Mouse (Mus musculus) adrenal gland, postnatal 25 days (tissue): ENCODE data around the gene Rpl13a. TPM values are rescaled to one million over a fixed set of nuclear protein-coding genes. Genes with fewer than 3 reads are reported as not detected.
"Not testable (repeated sequence)": the region's sequence is repeated elsewhere in the genome, so short reads cannot be mapped to it uniquely, and the experiment has no call there.

Experiments used
- DNase-seq: peaks from one replicate; pipeline ENCODE4 v3.0.0; 2021; ENCODE audit warnings: mixed read lengths
- long read RNA-seq: library from polyadenylated mRNA; stranded (forward); transcript quantifications from one replicate; pipeline ENCODE4 v2.0.0, GENCODE M21; 2021
- total RNA-seq: library from RNA; stranded (reverse); gene quantifications from 2 replicates; pipeline ENCODE4 v1.2.3, GENCODE M21; 2021

Gene Rpl13a
- total RNA-seq = 1,469 and 1,540 TPM in 2 replicates
- long read RNA-seq, transcript Rpl13a-201 (8 exons, 1,047 nt) = major isoform, 313 of 349 reads
- long read RNA-seq, transcript Rpl13a-213 (4 exons, 464 nt) = minor isoform, 10 of 349 reads
- long read RNA-seq, transcript Rpl13a-203 (8 exons, 734 nt) = minor isoform, 15 of 349 reads
- long read RNA-seq, partial matches to known transcripts = 4 of 349 reads
- long read RNA-seq, other reads (novel, unspliced or antisense) = 6 of 349 reads

DNA sequence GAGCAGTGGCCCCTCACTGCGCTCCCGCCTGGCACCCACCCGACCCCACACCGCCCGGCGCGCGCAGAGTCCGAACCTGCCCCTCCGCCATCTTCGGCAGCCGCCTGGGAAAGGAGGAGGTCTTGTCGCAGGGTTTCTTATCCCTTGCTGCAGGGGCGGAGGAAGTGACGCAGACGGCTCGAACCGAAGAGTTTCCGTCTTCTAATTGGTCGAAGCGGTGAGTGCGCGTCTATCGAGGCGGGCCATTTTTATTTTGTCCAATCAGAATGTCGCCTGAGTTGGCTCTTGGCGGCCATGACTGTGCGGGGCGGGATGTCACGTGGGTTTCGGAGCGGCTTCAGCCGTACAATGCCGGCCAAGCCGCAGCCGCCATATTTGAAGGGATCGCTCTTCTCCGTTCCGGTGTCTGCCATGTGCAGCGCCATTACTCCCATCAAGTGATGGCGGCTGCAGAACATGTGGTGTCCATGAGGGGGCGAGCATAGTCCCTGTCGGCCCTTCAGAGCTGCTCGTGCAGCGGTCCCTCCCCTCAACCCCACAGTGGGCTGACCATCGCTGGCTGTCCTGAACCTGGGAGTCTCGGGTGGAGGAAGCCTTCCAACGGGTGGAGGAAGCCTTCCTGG is at the start of gene Rpl13a:
TSS of gene Rpl13a (minus strand) at position 138 of the 623 bp plus-strand sequence.
- peak; percentile 94 for DNase-seq

DNA sequence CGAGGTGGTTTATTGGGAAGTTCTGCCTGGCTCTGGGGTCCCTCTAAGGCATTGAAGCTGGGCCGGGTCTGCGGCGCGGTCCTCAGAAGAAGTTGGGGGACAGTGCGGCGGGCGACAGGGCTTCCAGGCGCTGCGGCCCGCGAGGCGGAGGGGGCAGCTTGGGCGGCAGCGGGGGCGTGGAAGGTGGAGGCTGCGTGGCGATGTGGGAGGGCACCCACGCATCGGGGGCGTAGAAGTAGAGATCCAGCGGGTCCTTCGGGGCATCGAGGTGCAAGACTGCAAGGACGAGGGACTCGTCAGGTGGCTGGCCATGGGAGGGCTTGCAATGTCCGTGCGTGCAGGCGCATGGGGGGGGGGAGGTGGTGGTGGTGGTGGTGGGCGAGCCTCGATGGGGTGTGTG is 47.8 kb upstream of the Rpl13a start:
- DNase-seq = no peak

DNA sequence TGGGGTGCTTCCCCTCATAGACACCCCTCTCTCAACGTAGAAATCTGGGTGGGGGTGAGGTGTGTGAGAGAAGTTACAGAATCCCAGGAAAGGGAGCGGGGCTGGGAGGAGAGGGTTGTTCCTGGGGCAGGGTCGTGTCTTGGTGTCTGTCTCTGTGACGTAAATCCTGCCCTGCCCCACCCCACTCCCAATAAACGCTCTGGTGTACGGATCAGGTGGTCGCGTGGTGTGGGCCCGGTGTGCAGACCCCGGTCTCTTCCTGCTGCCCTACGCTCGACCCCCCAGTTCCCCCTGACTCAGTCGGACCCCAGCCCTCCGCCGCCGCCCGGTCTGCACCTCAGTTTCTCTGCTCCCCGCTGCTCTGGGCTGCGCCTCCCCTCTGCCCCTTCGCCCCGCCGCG is 47.4 kb upstream of the Rpl13a start:
- no peak for DNase-seq

DNA sequence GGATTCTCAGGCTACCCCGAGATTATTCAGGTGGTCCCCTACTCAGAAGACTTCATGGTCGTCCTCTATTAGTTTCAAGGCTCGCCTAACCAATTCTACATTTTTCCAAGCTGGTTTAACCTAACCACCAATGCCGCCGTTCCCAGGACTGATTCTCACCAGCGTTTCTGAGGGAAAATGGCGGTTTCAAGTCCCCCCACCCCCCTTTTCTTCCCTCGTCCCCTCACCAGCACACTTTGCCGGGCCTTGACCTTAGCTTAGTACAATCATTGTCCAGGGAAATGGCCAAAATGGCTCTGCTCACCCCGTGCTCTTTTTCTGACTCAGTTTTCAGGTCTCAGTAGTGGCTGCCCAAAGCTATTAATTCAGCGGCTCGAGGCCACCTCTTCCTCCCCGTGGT is 46.8 kb upstream of the Rpl13a start:
- DNase-seq = no peak

DNA sequence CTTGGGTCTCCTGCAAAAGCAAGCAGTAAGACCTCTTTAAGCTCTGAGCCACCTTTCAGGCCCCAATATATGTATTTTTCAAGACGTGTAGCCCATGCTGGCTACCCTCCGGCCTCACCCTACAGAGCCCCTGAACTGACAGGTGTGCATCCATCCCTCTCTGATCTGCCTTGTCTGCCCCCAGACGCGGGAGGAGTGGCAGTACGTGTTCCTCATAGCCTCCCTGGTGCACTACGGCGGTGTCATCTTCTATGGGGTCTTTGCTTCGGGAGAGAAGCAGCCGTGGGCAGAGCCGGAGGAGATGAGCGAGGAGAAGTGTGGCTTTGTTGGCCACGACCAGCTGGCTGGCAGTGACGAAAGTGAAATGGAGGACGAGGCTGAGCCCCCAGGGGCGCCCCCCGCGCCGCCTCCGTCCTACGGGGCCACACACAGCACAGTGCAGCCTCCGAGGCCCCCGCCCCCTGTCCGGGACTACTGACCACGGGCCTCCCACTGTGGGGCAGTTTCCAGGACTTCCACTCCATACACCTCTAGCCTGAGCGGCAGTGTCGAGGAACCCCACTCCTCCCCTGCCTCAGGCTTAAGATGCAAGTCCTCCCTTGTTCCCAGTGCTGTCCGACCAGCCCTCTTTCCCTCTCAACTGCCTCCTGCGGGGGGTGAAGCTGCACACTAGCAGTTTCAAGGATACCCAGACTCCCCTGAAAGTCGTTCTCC is 46.2 kb upstream of the Rpl13a start:
- no peak for DNase-seq

DNA sequence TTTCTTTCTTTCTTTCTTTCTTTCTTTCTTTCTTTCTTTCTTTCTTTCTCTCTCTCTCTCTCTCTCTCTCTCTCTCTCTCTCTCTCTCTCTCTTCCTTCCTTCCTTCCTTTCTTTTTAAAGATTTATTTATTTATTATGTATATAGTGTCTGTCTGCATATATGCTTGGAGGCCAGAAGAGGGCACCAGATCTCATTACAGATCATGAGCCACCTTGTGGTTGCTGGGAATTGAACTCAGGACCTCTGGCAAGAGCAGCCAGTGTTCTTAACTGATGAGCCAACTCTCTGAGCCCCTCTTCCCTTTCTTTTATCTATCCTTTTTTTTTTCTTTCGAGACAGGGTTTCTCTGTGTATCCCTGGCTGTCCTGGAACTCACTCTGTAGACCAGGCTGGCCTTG is 45.2 kb upstream of the Rpl13a start:
- DNase-seq = not testable (repeated sequence)

DNA sequence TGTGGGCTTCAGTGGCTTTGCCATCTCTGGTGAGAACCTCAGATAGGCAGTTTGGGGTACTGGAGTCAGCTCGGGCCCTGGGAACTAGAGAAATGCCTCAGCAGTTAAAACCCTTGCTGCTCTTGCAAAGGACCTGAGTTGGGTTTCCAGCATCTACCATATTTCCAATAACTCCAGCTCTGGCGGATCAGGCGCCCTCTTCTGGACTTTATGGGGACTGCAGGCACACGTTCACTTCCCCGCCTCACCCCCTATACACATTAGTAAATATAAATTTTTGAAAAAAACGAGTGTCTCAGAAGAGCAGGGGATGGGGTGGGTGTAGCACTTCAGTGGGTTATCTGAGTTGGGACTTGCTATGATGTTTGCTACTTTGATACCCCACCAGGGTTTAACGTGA is 44.4 kb upstream of the Rpl13a start:
- DNase-seq = no peak

DNA sequence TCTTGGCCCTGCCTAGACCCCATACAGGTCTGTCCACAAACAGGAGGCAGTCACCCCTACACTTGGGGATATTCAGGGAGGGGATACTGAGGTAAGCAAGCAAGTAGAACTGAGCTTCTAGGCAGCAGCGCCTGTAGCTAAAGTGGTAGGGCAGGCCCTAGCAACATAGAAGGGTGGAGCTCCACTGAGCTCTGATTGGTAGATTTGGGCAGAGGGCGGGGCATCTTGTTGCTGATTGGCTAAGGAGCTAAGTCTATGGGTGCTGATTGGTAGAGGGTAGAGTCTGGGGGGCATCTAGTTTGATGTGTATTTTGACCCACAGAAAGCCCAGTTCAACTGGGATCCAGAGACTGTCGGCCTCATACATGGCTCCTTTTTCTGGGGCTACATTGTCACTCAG is 40.9 kb upstream of the Rpl13a start:
- DNase-seq = no peak

DNA sequence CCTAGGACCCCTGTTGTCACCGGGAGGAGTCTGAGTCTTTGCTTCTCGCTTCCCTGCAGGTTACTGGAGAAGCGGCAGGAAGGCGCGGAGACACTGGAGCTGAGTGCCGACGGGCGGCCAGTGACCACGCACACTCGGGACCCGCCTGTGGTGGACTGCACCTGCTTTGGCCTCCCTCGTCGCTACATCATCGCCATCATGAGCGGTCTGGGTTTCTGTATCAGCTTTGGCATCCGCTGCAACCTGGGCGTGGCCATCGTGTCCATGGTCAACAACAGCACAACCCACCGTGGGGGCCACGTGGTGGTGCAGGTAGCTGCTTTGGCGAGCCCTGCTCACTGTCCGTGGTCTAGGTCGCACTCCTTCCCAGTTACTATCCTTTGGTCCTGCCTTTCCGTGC is 40.1 kb upstream of the Rpl13a start:
- DNase-seq = no peak

DNA sequence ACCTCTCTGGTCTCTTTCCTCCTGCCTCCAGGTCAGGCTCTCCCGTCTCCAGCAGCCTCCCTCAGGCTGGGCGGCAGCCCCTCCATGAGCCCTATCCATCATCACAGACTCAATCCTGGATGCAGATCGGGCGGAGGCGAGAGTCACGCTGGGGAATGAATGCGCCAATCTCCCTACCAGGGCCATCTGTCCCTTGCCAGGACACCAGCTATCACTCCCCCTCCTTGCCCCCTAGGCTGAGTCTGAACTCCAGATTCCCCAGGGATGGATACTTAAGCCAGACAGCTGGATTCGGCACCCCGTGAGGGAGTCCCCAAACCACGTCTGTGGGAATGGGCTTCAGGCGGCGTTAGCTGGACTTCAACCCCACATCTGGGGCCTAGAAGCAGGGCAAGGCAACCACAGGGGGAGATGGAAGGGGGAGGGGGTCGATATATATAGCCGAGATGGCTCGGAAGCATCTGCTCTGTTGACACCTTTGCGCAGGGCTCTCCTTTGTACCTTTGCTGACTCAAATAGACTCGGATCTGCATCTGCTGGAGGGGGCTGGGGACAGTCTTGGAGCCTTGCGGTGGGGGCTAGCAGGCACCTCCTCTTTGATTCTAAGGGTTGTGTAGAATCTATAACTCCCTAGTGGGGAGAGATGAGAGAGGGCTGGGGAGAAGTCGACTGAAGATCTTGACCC is 39.3 kb upstream of the Rpl13a start:
- no peak for DNase-seq

DNA sequence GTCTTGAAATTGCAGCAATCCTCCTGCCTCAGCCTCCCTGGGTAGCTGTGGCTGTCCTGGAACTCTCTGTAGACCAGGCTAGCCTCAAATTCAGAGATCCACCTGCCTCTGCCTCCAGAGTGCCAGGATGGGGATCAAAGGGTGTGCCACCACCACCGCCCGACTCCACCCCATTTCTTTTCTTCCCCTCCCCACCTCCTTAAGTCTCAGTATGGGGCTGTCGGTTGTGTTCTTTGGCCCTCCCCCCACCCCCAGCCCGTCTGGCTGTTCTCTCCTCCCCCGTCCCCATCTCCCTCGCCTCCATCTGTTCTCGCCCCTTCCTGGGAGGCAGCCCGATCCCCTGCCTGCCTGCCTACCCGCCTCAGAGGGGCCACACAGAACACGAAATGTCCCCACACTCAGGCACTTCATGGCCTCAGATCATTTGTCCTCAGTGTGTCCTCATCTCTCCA is 38.4 kb upstream of the Rpl13a start:
- no peak for DNase-seq

DNA sequence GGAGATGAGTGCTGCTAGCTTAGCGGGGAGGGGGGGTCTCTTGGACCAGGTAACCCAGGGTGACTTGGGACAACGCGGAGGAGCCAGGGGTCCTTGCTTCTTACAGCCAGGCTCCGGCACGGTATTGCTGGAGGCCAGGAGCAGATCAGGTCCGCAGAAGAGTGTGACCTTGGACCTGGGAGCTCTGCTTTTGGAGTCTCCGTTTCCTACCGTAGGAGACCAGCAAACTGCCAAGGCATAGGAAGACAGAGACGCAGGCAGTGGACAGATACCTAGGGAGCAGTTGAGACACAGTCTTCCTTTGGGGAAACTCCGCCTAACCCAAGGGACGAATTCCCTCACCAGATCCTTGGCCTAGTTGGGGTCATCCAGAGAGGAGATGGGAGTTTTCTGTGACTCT is 37.1 kb upstream of the Rpl13a start:
- no peak for DNase-seq

DNA sequence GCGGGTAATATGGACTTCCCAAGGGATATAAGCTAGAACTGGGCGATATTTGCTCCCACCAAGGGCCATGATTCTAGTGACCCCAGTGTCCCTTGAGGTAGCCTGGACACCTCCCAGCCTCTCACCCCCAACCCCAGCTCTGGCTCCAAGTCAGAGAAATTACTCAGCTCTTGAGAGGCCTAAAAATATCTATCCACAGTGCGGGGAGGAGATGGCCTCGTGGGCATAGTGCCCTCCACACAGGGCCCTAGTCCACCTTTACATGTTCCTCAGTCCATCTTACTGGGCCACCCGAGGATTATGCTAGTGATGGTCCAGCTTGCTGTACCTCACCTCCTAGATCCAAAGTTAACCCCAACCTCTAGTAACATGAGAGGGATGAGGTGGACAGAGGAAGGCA is 36.3 kb upstream of the Rpl13a start:
- no peak for DNase-seq

DNA sequence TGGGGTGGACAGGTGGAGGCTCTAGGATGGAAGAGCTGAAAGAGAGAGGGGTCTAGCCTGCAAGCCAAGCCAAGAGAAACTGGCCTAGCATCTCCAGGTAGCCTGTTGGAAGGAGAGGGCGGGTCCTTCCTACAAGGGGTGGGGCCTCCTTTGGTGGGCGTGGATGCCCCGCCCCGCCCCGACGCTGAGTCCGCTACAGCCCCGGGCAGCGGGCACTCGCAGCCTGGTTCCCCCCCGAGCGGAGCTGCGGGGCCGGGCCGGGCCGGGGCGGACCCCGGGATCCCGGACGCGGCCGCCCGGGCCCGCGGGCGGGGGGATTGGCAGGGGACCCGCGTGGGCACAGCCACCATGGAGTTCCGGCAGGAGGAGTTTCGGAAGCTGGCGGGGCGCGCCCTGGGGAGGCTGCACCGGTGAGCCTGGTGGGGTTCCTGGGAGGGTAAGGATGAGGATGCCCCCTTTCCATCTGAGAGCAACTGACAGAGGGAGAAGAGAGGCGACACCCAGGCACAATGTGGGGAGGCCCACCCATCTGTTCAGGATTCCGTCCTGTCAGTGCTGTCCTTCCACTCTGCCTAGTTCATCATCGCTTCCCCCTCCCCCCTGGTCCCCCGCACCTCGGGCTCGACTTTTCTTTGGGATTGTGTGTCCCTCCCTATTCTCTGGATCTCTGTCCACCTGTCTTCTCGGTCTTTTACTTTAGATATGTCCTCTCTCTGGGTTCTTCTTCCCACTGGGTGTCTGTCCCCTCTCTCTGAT is 35.4 kb upstream of the Rpl13a start, which contains the start of gene Slc17a7:
TSS of gene Slc17a7 (plus strand) at position 215 of the 756 bp plus-strand sequence.
- peak; percentile 40 for DNase-seq

DNA sequence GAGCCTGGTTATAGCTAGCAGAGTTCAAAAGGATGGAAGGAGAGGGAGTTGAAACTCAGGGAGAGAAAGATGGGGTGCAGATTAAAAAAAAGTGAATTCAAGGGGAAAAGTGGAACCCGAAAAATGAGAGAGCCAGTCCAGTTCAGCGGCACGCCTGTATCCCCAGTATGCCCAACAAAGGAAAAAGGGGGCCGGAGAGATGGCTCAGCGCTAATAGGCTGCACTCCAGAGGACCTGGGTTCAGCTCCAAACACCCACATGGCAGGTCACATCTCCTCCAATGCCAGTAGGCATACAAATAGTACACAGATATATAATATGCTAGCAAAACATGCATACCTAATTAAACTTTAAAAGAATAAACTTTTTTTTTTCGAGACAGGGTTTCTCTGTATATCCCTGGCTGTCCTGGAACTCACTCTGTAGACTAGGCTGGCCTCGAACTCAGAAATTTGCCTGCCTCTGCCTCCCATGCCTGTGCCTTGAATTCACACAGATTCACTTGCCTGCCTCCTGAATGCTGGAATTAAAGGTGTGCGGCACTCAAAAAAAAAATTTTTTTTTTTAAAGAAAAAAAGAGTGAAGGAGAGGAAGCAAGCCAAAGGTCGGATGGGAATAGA is 34.5 kb upstream of the Rpl13a start:
- DNase-seq = no peak

DNA sequence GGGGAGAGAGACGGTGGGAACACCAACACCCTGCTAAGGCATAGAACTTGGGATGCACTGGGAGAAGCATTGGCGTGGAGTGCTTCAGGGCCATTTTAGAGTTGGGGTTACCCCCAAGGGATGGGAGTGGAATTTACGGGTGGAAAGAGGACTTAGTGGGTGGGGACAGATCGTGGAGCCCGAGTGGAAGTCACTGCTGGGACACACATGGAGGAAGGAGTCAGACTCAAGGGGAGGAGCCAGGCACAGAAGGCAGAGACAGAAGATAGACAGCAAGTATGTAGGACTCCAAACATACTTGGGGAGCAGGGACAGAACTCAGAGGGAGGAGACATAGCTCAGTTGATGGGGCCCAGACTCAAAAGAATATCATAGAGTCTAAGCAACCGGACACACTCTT is 34.0 kb upstream of the Rpl13a start:
- DNase-seq = no peak

DNA sequence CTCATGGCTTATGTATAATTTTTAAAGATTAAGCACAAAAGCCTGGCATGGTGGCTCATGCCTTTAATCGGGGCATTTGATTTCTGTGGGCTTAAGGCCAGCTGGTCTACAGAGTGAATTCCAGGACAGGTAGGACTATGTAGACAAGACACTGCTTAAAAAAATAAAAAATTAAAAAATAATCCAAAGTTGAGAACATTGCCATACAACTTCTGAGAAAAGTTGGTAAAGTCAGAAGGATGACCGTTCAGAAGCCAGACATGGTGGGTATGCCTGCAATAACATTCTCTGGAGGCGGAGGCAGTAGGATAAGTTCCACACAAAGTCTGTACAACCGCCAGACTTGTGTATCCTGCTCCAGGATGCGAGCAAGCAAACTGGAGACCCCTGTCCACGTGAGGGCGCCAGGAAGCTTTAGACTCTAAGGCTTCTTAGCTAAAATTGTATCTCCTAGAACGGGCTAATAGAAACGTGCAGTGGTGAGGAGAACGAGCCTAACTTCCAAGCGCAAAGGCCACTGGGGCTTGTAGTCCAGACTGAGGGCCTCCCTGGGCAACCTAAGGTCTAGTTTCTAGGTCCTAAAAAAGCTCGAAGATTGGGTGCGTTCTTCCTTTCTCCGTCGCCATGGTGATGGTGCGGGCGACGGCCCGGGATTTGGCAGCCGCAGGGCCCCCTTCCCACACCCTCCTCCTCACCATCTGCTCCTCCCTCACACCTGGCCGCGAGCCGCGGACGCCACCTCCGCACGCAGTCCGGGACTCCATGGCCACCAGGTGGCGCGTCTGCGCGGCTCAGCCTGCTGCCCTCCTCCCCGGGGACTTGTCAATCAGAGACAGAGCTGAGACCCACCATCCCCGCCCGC is 33.3 kb upstream of the Rpl13a start:
- DNase-seq = peak; percentile 90

DNA sequence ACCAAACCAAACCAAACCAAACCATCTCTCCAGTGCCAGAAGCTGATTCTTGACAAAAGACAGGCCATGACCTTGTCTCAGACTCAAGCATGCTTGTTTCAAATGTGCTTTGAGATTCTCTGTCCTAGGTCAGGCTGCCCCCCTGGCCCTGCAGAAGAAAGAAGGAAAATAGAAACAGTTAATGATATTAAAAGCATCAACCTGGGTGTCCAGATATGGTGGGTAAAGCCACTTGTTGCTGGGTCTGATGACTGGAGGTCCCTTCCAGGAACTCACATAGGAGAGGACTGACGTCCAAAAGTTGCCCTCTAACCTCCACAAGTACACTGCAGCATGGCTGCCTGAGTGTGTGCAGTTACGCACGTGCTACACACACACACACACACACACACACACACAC is 32.3 kb upstream of the Rpl13a start:
- no peak for DNase-seq

DNA sequence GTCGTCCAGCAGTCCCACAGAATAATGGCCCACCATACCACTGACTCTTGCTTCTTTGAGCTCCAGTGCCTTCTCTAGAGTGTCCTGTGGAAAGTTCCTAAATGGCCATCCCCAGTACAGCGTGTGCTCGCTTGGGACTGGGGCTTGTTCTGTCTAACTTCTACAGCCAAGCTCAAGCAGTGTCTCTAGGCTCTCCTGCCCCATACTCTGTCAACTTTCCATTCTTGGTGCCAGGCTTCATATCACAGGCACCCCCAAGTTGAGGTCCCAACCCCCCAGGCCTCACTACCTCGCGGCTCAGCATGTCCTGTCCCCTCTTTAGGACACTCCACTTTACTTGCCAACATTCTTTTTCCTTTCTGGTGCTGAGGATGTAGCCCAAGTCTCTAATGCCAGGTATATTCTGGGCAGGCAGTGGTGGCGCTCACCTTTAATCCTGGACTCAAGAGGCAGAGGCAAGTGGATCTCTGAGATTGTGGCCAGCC is 31.8 kb upstream of the Rpl13a start:
- no peak for DNase-seq

DNA sequence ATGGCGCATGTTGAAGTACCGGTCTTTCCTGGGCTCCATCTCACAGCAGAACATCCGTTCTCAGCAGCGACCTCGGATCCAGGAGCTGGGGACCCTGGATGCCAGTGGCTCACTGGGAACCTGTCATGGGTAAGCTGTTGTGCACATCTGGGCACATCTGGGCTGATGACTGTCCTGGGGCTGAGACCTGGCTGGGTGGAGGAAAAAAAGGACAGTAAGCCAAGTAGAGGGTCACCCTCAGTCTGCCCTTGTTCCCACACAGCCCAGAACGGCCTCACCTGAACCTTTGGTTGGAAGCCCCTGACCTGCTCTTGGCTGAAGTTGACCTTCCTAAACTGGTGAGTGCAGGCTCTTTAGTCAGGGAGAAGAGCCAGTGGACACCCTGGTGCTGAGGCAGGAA is 30.4 kb upstream of the Rpl13a start:
- DNase-seq = no peak

DNA sequence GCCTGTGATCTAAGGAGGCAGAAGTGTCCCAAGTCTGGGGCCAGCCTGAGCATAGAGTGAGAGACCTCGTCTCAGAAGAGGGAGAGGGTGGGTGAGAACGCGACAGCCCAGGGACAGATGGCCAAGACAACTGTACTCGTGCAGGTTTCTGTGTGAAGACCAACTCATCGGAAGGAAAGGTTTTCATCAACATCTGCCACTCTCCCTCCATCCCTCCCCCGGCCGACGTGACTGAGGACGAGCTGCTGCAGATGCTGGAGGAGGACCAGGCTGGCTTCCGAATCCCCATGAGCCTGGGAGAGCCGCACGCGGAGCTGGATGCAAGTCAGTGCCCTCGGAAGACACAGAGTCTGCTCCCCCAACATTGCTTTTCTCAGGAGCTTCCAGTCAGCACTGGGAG is 28.9 kb upstream of the Rpl13a start:
- no peak for DNase-seq
